Mouse (Mus musculus): ENCODE measurements around the gene Ooep. TPM values are rescaled to one million over a fixed set of nuclear protein-coding genes. Genes with fewer than 3 reads are reported as not detected.
A peak's percentile ranks its signal among the peaks of the same experiment; 100 is the strongest.

Gene Ooep
- not detected for total RNA-seq (2022)

DNA sequence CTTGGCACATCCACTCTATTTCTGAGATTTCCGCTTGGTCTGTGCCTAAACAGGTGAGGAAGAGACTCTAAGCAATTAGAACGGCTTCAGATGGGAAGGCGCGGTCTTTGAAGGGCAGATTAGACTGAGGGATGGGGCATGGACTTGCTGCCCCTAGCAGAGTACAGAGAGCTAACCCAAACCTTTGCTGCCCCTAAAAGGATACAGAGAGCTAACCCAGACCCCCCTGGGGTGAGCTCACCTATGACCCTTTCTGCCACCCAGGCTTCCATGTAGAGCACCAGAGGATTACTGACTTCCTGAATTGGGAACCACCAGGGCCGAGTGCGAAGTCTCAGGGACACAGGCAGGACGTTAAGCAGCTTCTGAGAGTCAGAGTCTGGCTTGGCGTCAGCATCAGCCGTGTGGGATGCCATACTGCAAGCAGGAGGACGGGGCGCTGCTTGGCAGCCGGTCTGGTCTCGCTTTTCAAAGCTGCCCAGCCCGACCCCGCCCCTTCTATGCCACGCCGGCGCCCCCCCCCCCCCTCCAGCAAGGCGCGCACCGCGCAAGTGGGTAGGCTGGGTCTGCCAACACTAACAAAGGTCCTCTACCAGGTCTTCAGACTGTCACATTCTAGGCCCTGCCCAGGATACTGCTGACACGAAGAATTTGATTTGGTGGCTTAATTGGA, at the start of gene Ooep:
Gene Ooep, minus strand, starts transcription at position 613 of the 673 bp plus-strand sequence.
- DNase-seq (ENCODE audit: low spot score in 2 of 2): no peak

DNA sequence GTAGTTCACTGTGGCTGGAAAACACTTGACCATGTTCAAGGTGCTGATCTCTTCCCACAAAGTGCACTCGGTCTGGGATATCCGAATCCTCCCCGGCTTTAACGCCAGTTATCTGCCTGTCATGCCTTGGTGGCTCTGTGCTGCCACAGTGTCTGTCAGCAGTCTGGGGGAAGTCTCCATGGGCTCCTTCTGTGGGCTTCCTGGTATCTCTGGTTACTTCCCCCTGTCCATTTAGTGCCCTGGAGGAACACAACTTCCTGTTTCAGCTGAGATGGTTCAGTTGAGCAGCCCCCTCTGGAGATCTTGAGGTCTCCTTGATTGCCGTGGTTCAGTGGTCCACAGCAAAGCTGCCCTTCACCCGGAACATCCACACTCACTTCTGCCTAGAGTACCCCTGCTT, 49.7 kb upstream of the Ooep start:
- DNase-seq (ENCODE audit: low spot score in 2 of 2): no peak

DNA sequence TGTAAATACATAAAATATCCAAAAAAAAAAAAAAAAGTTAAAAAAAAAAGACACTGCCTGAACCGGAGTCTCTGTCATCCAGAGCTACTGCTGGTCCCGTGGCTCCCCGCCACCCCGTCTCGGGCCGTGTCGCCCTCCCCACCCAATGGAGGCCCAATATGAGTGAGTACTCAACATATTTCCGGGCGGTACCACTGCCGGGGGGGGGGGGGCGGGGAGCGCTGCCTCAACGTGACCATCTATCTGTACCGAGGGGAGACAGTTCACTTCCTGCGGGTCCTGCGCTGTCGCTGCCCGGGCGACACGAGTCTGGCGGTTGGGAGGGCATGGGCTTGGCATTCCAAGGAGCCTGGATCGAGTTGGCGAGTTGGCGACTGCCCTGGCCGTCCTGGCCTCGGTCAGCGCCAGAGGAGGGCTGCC, 48.8 kb upstream of the Ooep start:
- no peak for DNase-seq (ENCODE audit: low spot score in 2 of 2)

DNA sequence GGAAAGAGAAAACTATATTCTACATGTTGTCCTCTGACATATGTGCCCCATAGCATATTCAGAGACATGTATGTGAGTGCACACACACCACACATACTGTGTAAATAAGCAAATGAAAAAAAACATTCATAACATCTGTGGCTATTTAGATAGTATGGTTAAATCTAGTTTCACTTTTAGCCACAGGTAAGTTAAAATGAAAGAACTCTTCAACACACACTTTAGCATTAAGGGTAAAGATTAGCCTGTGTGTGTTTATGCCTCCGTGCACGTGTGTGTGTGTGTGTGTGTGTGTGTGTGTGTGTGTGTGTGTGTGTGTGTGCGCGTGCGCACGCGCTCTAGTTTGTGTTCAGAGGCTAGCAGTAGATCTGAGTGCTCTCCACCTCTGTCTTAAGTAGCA, 23.1 kb upstream of the Ooep start:
- no peak for DNase-seq (ENCODE audit: low spot score in 2 of 2)

DNA sequence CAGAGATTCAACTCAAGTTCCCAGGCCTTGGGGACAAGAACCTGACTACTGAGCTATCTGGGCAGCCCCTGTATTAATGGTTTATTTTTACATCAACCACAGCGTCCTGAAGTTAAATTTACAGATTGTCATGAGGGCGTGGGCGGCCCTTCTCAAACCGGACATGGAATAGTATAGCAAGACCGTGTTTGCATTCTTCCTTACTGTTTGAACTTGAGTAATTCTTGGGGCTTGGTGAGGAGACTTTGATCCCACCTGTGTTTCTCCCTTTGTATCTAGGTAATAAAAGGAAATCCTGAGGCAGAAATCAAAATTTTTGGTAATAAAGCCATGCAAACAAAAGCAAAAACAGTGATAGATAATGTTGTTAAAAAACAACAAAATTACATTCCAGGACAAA, 22.0 kb upstream of the Ooep start:
- DNase-seq (ENCODE audit: low spot score in 2 of 2): no peak

DNA sequence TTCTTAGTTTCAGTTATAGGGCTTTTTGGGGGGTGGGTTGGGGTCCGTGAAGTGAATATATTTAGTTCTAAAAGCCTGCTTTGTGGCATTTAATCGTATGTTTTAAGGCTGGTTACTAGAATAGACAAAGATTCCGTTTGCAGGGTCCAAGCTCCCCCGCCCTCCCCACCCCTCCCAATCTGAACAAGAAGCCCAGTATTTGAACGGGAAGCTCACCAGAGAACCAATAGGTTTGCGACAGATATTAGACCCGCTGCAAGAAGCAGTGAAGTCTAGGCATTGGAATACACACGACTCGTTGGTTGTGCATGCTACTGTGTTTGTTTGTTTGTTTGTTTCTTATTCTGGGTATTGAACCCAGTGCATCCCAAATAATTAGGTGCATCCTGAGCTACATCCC, 18.0 kb upstream of the Ooep start:
- DNase-seq (ENCODE audit: low spot score in 2 of 2): no peak

DNA sequence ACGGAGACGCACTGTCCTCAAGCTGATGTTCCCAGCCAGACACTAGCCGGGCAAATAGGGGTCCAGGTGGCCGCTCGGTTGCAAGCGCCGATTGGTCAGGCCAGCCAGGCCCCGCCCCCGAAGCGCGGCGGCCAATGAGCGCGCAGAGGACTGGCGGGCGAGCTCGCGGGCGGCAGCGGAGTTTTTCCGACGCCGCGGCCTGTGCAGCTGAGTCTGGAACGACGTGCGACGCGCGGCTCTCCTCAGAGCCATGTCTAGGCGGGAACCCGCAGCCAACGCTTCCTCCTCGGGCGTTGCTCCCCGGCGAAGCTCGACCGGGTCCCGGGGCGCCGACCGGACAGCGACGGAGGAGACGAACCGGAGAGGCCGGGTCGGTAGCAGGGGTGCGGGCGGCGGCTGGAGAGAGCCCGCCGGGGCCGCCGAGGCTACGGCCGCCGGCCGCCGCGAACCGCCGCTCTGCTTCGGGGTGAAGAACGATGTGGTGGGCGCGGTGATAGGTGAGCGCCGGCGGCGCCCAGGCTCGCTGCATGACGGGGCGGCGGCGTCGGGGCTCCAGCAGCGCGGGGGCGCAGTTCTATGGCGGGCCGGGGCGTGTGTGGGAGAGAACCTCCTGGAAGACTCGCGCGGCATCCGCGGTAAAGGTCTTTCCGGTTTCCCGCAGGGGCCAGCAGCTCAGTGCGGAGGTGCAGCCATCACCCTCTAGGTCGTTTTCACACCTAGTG, 17.3 kb upstream of the Ooep start, which contains the start of gene Ddx43:
Gene Ddx43, plus strand, starts transcription at position 148 of the 722 bp plus-strand sequence.
- peak in 1 of 2 experiments; percentile 4 for DNase-seq (ENCODE audit: low spot score in 2 of 2)

DNA sequence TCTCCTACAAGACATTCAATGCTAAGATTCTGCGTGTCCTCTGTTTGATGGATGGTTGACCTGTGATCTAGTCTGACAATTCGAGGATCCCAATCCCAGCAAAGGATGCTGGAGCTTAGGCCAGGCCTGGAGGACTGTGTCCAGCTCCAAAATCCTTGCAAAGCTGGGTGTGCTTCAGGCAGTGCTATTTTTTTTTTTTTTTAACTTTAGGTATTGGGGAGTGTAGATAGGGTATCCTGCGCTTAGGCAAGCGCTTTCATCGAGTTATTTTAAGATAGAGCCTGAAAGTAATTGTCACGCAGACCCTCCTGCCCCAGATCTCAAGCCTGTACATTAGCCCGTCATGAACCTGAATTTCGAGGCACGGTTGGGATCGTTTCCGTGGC, 16.7 kb upstream of the Ooep start:
- no peak for DNase-seq (ENCODE audit: low spot score in 2 of 2)

DNA sequence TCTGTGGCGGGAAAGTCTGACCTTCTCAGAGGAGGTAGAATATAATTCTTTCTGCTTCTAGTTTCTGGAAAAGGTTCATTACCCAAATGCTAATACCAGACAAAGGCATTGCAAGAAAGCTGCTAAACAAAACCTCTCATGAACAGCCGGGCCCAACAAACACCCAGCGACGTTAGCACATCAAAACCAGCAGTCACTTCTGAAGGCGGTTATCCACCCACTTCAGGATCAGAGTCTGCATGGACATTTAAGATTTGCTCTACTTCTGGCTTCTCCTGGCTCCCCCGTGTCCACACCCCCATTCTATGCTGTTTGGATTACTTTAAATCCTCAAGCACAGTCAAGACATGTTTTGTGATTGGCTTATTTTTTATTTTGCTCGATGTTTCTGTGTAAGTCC, 16.1 kb upstream of the Ooep start:
- DNase-seq (ENCODE audit: low spot score in 2 of 2): no peak

DNA sequence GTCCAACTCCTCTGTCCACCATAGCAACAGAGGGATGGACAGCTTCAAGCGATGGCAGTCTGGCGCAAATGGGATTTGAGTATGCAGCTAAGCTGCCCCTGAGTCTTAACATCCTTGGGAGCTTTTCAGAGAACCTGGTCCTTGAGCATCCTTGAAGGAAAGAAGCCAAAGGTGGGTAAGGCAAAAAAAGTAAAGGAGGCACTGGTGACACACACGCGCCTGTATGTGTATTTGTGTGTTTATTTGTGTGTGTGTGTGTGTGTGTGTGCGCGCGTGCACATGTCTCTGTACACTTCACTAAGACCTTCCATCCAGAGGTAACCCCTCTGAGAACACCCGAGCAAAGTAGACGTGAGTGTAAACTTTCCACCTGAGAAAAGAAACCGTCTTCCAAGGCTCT, 15.2 kb upstream of the Ooep start:
- no peak for DNase-seq (ENCODE audit: low spot score in 2 of 2)

DNA sequence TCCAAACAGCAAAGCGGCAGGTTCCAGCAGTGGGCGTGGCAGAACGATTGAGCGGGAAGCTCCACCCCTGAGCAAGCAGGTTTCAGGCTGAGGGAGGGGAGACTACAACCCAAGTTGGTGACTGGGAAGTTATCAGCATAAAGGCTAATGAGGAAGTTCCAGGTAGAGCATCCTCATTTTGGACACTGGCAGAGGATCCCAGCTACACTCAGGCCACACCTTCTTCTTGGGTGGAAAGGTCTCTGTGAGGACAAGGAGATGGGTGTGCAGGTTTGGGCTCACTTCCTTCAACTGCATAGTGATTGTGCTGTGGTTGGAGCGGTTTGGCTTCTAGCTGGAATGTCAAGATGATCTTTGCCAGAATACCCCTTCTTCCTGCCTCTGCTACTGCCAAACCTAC, 11.5 kb upstream of the Ooep start:
- DNase-seq (ENCODE audit: low spot score in 2 of 2): no peak

DNA sequence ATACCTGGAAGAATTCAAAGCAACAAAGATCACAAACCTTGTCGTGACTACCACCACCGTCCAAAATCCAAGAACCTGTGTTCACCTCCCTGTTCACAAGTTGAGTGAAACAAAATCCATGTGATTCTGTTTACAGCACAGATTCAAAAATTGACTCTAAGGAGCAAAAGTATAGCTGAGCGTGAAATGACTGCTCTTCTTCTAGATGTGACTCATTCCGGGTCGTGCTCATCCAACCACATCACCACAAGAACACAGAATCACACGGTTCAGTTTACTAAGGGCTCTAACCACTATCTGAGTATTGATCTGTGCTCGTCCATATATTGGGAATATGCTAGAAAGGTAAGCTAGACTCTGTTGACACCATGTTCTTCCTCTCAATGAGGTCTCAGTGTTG, 8.4 kb upstream of the Ooep start:
- DNase-seq (ENCODE audit: low spot score in 2 of 2): no peak

DNA sequence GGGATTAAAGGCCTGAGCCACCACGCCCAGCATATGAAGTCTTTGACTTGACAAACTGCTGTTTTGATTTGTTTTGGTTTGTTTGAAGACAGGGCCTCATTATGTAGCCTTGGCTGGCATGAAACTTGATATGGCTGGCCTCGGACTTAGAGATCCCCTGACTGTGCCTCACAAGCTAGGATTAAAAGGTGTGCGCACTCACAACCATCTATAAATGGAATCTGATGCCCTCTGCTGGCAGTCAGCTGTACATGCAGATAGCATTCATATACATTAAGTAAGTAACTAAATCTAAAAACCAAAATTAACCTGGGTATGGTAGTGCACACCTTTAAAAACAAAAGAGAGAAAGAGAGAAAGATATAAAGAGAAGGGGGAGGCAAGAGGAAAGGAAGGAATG, 7.4 kb upstream of the Ooep start:
- no peak for DNase-seq (ENCODE audit: low spot score in 2 of 2)

DNA sequence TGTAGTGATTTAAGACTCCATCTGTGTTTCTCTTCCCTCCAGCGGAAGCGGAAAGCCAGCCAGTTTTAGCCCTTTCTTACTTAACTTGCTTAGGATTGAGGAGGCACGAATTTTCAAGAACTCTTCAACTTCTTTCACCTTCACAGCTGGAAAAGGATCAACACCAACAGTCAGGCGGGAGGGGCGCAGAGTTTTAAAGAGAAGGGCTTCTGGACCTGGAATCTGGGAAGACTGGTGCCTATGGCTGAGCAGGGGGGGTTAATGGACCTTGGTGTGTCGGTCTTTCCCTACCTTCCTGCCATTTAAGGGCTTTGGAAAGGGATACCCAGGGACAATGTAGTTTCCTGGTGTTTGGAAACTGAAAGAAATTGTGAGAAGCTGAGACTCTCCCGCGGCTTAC, 979 bp downstream of the Ooep start:
- DNase-seq (ENCODE audit: low spot score in 2 of 2): no peak

DNA sequence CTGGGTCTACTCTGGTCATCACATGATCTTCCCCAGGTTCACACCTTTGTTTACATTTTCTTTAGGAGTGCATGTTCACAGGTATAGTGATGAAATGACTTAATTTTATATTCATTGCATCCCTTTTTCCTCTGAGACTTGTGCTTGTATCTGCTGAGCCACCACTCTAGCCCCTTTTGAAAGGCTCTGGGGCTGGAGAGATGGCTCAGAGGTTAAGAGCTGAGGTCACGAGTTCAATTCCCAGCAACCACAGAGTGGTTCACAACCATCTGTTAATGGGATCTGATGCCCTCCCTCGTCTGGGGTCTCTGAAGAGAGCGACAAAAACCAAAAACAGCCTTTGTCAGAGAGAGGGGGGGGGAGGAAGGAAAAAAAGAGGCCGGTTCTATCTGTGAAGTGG, 3.0 kb downstream of the Ooep start:
- DNase-seq (ENCODE audit: low spot score in 2 of 2): no peak

DNA sequence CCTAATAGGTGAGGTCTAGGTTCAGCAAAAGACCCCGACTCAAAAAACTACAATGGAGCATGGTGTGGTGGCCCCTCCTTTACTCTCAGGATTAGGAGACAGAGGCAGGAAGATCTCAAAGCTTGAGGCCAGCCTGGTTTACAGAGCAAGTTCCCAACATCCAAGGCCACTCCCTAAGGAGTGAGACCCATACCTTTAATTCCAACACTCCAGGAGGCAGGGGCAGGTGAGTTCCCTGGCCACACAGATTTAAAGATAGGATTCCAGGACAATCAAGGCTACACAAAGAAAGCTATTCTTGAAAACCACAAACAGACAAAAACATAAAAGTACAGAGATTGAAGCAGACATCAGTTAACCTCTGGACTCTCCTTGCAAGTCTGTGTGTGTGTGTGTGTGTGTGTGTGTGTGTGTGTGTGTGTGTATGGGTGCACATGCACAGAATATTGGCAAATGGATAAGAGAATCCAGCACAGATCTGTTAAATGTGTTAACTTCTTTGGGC, 3.6 kb downstream of the Ooep start:
- no peak for DNase-seq (ENCODE audit: low spot score in 2 of 2)

DNA sequence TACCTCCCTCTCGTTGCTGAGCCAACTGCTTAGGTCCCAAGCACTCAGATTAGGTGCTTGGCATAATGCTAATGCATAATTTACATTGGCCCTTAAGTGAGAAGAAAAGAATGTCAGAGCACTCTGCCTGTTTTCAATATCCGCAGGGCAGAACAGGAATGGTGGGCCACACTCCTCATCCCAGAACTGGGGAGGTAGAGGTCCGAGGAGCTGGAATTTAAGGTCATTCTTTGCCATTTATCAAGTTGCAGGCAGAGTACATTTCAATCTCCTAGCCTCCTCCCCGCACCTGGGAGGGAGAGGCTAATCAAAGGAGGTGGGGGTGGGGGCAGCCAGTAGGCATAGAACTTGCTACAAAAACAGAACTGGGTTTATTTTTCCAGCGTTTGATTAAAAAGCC, 4.1 kb downstream of the Ooep start:
- no peak for DNase-seq (ENCODE audit: low spot score in 2 of 2)

DNA sequence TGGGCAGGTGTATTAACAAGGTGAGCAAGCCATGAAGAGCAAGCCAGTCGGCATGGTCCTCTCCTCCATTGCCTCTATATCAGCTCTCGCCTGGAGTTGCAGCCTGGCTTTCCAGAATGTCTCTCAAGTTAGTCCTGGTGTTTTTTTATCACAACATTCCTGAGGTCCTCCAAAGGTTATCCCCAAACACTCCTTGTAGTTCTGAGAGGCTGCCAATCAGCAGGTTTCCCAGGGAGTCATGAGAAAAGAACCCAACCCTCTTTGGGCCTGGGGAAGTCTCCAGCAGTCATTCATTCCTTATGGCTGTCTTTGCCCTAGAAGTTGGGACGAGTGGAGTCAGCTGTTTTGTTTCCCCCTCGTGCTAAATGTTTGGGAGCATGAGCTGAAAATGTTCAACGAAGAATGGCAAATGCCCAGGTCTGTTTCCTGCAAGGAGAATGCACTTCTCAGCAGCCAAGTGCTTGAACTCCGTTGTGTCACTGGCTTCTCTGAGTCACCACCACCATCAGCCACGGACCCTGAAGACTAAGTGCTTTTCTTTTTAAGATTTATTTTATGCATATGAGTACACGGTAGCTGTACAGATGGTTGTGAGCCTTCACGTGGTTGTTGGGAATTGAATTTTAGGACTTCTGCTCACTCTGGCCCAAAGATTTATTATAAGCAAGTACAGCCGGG, 5.6 kb downstream of the Ooep start:
- DNase-seq (ENCODE audit: low spot score in 2 of 2): no peak

DNA sequence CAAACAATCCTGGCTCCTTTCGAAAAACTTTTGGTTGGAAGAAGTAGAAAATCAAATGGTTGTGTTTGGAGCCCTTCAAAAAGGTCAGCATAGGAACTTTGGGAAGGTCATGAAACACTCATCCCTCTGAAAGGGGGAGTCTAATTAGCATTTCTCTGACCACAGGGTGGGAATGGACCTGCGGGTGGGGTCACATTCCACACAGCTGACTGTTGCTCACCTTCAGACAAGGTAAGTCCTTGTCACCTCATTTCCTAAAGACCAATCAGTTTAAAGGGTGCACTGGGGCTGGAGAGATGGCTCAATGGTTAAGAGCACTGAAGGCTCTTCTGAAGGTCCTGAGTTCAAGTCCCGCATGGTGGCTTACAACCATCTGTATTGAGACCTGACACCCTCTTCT, 7.1 kb downstream of the Ooep start:
- no peak for DNase-seq (ENCODE audit: low spot score in 2 of 2)

DNA sequence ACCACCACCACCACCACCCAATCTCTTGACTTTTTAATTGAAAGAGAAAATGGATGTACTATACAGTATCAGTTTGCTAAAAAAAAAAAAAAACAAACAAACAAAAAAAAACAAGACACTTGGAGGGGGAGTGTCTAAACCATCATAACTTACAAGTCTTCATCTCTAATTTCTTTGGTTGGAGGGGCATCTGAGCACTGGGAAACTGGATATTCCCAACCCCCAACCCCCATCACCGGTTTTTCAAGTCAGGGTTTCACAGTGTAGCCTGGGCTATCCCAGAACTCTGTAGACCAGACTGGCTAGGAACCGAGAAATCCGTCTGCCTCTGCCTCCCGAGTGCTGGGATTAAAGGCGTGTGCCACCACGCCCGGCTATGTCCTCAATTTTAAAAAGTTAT, 8.7 kb downstream of the Ooep start:
- no peak for DNase-seq (ENCODE audit: low spot score in 2 of 2)

DNA sequence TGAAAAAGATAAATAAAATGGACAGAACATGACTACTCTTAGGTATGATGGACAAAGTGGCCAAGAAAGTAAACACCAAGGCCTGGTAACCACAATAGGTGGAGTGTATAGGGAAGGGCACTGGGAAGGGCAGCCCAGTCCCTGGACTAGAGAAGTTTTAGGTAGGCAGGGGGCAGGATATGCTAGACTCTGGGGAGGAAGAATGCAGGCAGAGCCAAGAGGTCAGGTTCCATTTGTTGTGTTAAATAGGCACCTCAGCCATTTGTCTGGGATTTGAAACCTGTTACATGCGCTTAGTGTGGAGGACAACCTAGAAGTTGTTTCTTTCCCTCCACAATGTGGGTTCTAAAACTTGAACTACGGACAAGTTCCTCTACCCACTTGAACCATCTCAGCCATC, 9.2 kb downstream of the Ooep start:
- DNase-seq (ENCODE audit: low spot score in 2 of 2): no peak

DNA sequence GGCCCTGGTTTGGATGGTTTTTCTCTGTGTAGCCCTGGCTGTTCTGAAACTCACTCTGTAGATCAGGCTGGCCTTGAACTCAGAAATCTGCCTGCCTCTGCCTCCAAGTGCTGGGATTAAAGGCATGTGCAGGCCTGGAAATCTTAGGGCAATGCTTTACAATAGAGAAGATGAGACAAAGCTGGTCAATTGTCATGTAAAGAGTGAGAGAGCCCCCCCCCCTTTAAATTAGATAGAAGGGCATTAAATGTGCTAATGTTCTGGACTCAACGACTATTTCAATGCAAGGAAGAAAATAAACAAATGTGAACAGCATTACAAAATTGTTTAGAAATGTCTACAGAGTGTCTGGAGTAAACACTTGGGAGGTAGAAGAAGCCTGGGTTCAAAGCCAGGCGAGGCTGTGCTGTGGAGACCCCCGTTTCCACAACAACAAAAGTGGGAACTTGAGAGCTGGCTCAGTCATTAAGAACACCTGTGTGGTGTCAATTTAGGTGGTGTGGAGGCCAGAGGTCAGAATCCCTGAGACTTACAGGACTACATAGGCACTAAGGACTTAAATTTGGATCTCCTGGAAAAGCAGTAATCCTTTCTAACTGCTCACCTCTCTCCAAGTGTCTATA, 9.7 kb downstream of the Ooep start:
- no peak for DNase-seq (ENCODE audit: low spot score in 2 of 2)

Measured in gastrocnemius, adult 8-10 months (tissue).